Mouse (Mus musculus) myocyte (in vitro differentiated cells): Measurements from ENCODE around the gene Astn1.

ENCODE experiments used
- CEBPB ChIP-seq: IDR thresholded peaks from 2 replicates; pipeline ENCODE4 v1.6.1; 2011; ENCODE audit warnings: mild to moderate bottlenecking, moderate library complexity; ENCODE audit not compliant: poor library complexity, insufficient read depth, severe bottlenecking
- E2F4 ChIP-seq: IDR thresholded peaks from one replicate; pipeline ENCODE4 v1.6.1; 2011; ENCODE audit warnings: mild to moderate bottlenecking, control low read depth, moderate library complexity; ENCODE audit not compliant: insufficient read depth
- MAX ChIP-seq: IDR thresholded peaks from one replicate; pipeline ENCODE4 v1.6.1; 2011; ENCODE audit warnings: low read depth, mild to moderate bottlenecking, control low read depth
- MYOG ChIP-seq, 3 experiments: IDR thresholded peaks; one replicate each; pipeline ENCODE4 v1.6.1; 2011; ENCODE audit warnings: control low read depth in 2 of 3, low read depth in 2 of 3, mild to moderate bottlenecking in 2 of 3; ENCODE audit not compliant: insufficient read length in 2 of 3, control insufficient read depth in 1 of 3, insufficient read depth in 1 of 3
- POLR2A ChIP-seq: IDR thresholded peaks from one replicate; pipeline ENCODE4 v1.6.1; 2011; ENCODE audit warnings: low read depth, mild to moderate bottlenecking, control low read depth, moderate library complexity; ENCODE audit not compliant: insufficient read length
- POLR2AphosphoS2 ChIP-seq: IDR thresholded peaks from one replicate; pipeline ENCODE4 v1.6.1; 2011; ENCODE audit warnings: low read depth, control low read depth; ENCODE audit not compliant: insufficient read length
- SRF ChIP-seq: IDR thresholded peaks from one replicate; pipeline ENCODE4 v1.6.1; 2011; ENCODE audit warnings: low read depth; ENCODE audit not compliant: control insufficient read depth, insufficient read length
- TCF12 ChIP-seq: IDR thresholded peaks from one replicate; pipeline ENCODE4 v1.6.1; 2011; ENCODE audit warnings: mild to moderate bottlenecking, control low read depth; ENCODE audit not compliant: poor library complexity, insufficient read depth, severe bottlenecking
- TCF3 ChIP-seq: IDR thresholded peaks from one replicate; pipeline ENCODE4 v1.6.1; 2011; ENCODE audit warnings: low read depth, control low read depth; ENCODE audit not compliant: insufficient read length
- USF1 ChIP-seq: IDR thresholded peaks from one replicate; pipeline ENCODE4 v1.6.1; 2011; ENCODE audit warnings: low read depth, mild to moderate bottlenecking, control low read depth, moderate library complexity

- no peak for TF ChIP-seq TCF3
- no peak for TF ChIP-seq POLR2A
- TF ChIP-seq TCF12: no peak
- TF ChIP-seq CEBPB: no peak
- TF ChIP-seq POLR2AphosphoS2: no peak
- TF ChIP-seq E2F4: no peak
- TF ChIP-seq MAX: no peak
- TF ChIP-seq SRF: no peak
- no peak for TF ChIP-seq USF1
- no peak for TF ChIP-seq MYOG (IDR thresholded peaks at IDR 0.05; ENCODE audit: control insufficient read depth in 1 of 3, insufficient read depth in 1 of 3, insufficient read length in 2 of 3, low read depth in 2 of 3)
Measured at GRCm38 (mm10) chr1:158666001-158666400, 303.9 kb downstream of the Astn1 start.
